Mouse (Mus musculus): Measurements from ENCODE around the gene Abca13.

DNA sequence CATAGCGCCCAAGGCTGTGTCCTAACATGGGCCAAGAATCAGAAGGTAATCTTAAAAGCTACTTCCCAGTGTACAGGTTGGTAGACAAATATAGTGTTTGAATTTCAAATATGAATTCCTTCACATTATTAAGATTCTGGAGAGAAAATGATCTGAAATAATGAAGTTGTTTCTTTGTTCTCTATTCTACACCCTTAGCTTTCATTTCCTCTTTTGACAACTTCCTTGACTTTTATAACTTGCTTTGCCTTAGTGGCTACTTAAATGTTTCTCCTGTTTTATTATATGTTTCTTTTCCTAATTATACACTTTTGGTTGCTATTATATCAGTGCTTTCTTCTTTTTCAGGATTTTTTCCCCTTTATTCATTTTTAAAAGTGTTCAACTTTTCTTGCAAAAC lies 196.8 kb downstream of the Abca13 start:
- TF ChIP-seq POLR2A (IDR thresholded peaks at IDR 0.05; ENCODE audit: low read depth, low read length), result no peak
- no peak for TF ChIP-seq CTCF (IDR thresholded peaks at IDR 0.05; ENCODE audit: extremely low read depth, insufficient read length, insufficient replicate concordance, low read depth, low read length)
